Mouse (Mus musculus) thymus, postnatal 0 days (tissue): ENCODE data around the gene Ackr2. TPM values are rescaled to one million over a fixed set of nuclear protein-coding genes. Genes with fewer than 3 reads are reported as not detected.

Source experiments
- polyA plus RNA-seq: library from polyadenylated mRNA; unstranded; fragments of >200 nt; fragmentation: Nextera tagmentation; extraction: Ambion mirVana; gene quantifications from 2 replicates; pipeline ENCODE4 v1.2.1, GENCODE M21; 2015

Gene Ackr2
- polyA plus RNA-seq, 1 experiment from 2014 or later = 0.26 TPM

Other genes starting within 250 kb of the Ackr2 start
- 18.8 and 21.5 TPM in 2 replicates for gene Sec22c, start 192.9 kb upstream of the Ackr2 start, polyA plus RNA-seq
- gene Ss18l2, start 188.0 kb upstream of the Ackr2 start, polyA plus RNA-seq = 127 and 128 TPM in 2 replicates
- gene Nktr, start 179.2 kb upstream of the Ackr2 start, polyA plus RNA-seq = 71.0 and 83.5 TPM in 2 replicates
- gene Zfp651, start 139.0 kb upstream of the Ackr2 start, polyA plus RNA-seq = 1.9 and 2.4 TPM in 2 replicates
- 0.34 and 0.40 TPM in 2 replicates for gene Klhl40, start 120.7 kb upstream of the Ackr2 start, polyA plus RNA-seq
- gene Hhatl, start 105.8 kb upstream of the Ackr2 start, polyA plus RNA-seq = 0.40 and 0.51 TPM in 2 replicates
- gene Ccdc13, start 58.9 kb upstream of the Ackr2 start, polyA plus RNA-seq = 0.24 and 0.29 TPM in 2 replicates
- 142 and 156 TPM in 2 replicates for gene Higd1a, start 40.0 kb upstream of the Ackr2 start, polyA plus RNA-seq
- 0.31 and 0.40 TPM in 2 replicates for gene Cyp8b1, start 17.9 kb downstream of the Ackr2 start, polyA plus RNA-seq
- 0.31 and 0.57 TPM in 2 replicates for gene Fam198a, start 52.6 kb downstream of the Ackr2 start, polyA plus RNA-seq
- 5.8 and 6.2 TPM in 2 replicates for gene Pomgnt2, start 98.8 kb downstream of the Ackr2 start, polyA plus RNA-seq
- gene Snrk, start 218.9 kb downstream of the Ackr2 start, polyA plus RNA-seq = 38.5 and 42.3 TPM in 2 replicates